Mouse (Mus musculus) stomach, postnatal 0 days (tissue): ENCODE results near the gene Ddr1. TPM values are rescaled to one million over a fixed set of nuclear protein-coding genes. Genes with fewer than 3 reads are reported as not detected.
A peak's percentile ranks its signal among the peaks of the same experiment; 100 is the strongest.

ENCODE experiments used
- ATAC-seq: fragments of 200-750 bp; cut with Nextera tagmentation; 2 replicates; pipeline ENCODE4 v1.8.0; 2017; ENCODE audit not compliant: low FRiP score, low TSS enrichment
- DNase-seq: peaks from one replicate; pipeline ENCODE4 v3.0.0-alpha.2; 2016; ENCODE audit warnings: low spot score
- H3K27ac ChIP-seq: fragments of 300-500 bp; sonication (generic); replicated peaks from 2 replicates; pipeline ENCODE4 v1.5.1; 2014; ENCODE audit warnings: mild to moderate bottlenecking, control low read depth
- H3K27me3 ChIP-seq: fragments of 300-500 bp; sonication (generic); 2 replicates; pipeline ENCODE4 v1.6.1; 2014; ENCODE audit warnings: low read length; ENCODE audit not compliant: control insufficient read depth, insufficient read depth
- H3K36me3 ChIP-seq: fragments of 300-500 bp; sonication (generic); 2 replicates; pipeline ENCODE4 v1.6.1; 2014; ENCODE audit warnings: low read length, mixed read lengths; ENCODE audit not compliant: control insufficient read depth, insufficient read depth
- H3K4me1 ChIP-seq: fragments of 300-500 bp; sonication (generic); replicated peaks from 2 replicates; pipeline ENCODE4 v1.6.1; 2014; ENCODE audit warnings: antibody characterized with exemption; ENCODE audit not compliant: control insufficient read depth, insufficient read depth
- H3K4me2 ChIP-seq: fragments of 300-500 bp; sonication (generic); replicated peaks from 2 replicates; pipeline ENCODE4 v1.6.1; 2014; ENCODE audit warnings: low read depth, mild to moderate bottlenecking, control low read depth, moderate library complexity
- H3K4me3 ChIP-seq: fragments of 300-500 bp; sonication (generic); 2 replicates; pipeline ENCODE4 v1.5.1; 2014; ENCODE audit warnings: low read depth, low read length, control low read depth
- H3K9ac ChIP-seq: fragments of 300-500 bp; sonication (generic); 2 replicates; pipeline ENCODE4 v1.6.1; 2014; ENCODE audit warnings: mild to moderate bottlenecking, low read length, control low read depth, mixed read lengths
- H3K9me3 ChIP-seq: fragments of 300-500 bp; sonication (generic); 2 replicates; pipeline ENCODE4 v1.6.1; 2016; ENCODE audit warnings: low read length; ENCODE audit not compliant: control insufficient read depth
- CTCF ChIP-seq: IDR thresholded peaks from 2 replicates; pipeline ENCODE4 v1.5.1; 2016; ENCODE audit warnings: antibody characterized with exemption, low read depth, mild to moderate bottlenecking, moderate library complexity
- EP300 ChIP-seq: optimal IDR thresholded peaks from 2 replicates; pipeline ENCODE3; 2016; ENCODE audit warnings: antibody characterized with exemption
- WGBS: fragments of 180-500 bp; shearing (Covaris S2); extraction: QIAGEN DNeasy Blood & Tissue Kit; methylation state at CpG from one replicate; pipeline ENCODE4 v1.1.7; 2014; 5-methylcytosine and 5-hydroxymethylcytosine counted together
- polyA plus RNA-seq: library from polyadenylated mRNA; unstranded; fragments of >200 nt; fragmentation: Nextera tagmentation; extraction: Ambion mirVana; gene quantifications from 2 replicates; pipeline ENCODE4 v1.2.1, GENCODE M21; 2015

Gene Ddr1
- polyA plus RNA-seq, 1 experiment from 2014 or later = 50.8 TPM

GRCm38 (mm10) chr17:35741589-35742226 lies 37.3 kb upstream of the Ddr1 start:
- H3K27ac ChIP-seq = no peak overlapping the region
- 54% methylated on average over 9 of the region's 9 CpGs for WGBS
- H3K36me3 ChIP-seq = no peaks in the 10 kb centered on the region
- DNase-seq = peak; percentile 58
- no peaks in the 10 kb centered on the region for H3K4me1 ChIP-seq
- no peaks in the 10 kb centered on the region for H3K27me3 ChIP-seq
- H3K4me2 ChIP-seq = no peak overlapping the region
- no peaks in the 10 kb centered on the region for H3K9me3 ChIP-seq
- TF ChIP-seq EP300 (no peak), CTCF (no peak)
- H3K4me3 ChIP-seq = no peak overlapping the region
- no peak overlapping the region for H3K9ac ChIP-seq
- peak; percentile 68 for ATAC-seq

- no peak overlapping the region for H3K9ac ChIP-seq
- WGBS = 80% methylated on average over 5 of the region's 5 CpGs
- no peak for DNase-seq
Measured at GRCm38 (mm10) chr17:35740276-35740880, 36.0 kb upstream of the Ddr1 start.

GRCm38 (mm10) chr17:35739675-35740074 lies 35.3 kb upstream of the Ddr1 start:
- peak; percentile 97 for TF ChIP-seq CTCF
- TF ChIP-seq EP300 = no peak
- H3K4me1 ChIP-seq = no peaks in the 10 kb centered on the region
- H3K4me2 ChIP-seq = no peak overlapping the region
- no peaks in the 10 kb centered on the region for H3K36me3 ChIP-seq
- DNase-seq (peak; percentile 85), ATAC-seq (peak; percentile 27; the same call in 1 of the 2 replicates)
- H3K27me3 ChIP-seq = no peaks in the 10 kb centered on the region
- H3K9ac ChIP-seq = no peak overlapping the region
- 7% methylated on average over 6 of the region's 6 CpGs for WGBS
- H3K4me3 ChIP-seq = no peak overlapping the region
- H3K27ac ChIP-seq = no peak overlapping the region
- H3K9me3 ChIP-seq = no peaks in the 10 kb centered on the region

More at GRCm38 (mm10) chr17:35740276-35740880, 36.0 kb upstream of the Ddr1 start:
- Histone ChIP-seq H3K4me2 (no peak overlapping the region), H3K4me1 (no peaks in the 10 kb centered on the region), H3K9me3 (no peaks in the 10 kb centered on the region), H3K27me3 (no peaks in the 10 kb centered on the region), H3K4me3 (no peak overlapping the region), H3K27ac (no peak overlapping the region), H3K36me3 (no peaks in the 10 kb centered on the region)
- no peak for ATAC-seq
- TF ChIP-seq EP300 = no peak
- no peak for TF ChIP-seq CTCF

- no peak overlapping the region for H3K27ac ChIP-seq
- peak overlapping the region; percentile 19; the same call in 1 of the 2 replicates for H3K4me2 ChIP-seq
Measured at GRCm38 (mm10) chr17:35737743-35738142, 33.3 kb upstream of the Ddr1 start.

DNA sequence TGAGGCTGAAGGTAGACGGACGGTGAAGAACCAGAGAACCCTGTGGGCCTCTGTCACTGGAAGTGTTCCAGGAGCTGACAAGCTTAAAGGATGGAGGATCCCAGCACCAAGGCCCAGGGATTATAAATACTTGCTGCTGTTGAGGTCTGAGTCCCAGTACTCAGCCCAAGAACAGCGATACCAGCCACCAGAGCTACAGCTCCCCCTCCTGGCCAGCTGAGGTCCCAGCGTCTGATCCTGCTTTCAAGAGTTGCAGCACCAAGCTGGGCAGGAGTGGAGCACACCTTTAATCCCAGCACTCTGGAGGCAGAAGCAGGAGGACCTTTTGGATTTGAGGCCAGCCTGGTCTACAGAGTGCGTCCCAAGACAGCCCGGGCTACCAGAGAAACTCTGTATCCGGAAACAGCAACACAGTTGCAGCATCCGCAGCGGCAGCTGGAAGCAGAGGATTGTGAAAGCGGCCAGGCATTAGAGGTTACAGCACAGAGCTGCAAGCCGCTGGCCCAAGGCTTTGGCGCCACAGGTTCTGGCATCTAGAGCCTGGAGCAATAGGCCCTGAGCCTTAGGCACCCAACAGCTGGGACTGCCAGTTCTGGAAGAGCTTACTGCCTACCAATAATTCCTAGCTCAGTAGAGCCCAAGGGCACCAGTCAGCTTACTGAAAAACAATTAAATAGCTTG lies 32.0 kb upstream of the Ddr1 start:
- Histone ChIP-seq H3K27me3 (no peaks in the 10 kb centered on the region), H3K9ac (no peak overlapping the region), H3K27ac (no peak overlapping the region), H3K4me3 (no peak overlapping the region), H3K9me3 (no peaks in the 10 kb centered on the region), H3K4me1 (no peaks in the 10 kb centered on the region), H3K36me3 (no peaks in the 10 kb centered on the region), H3K4me2 (no peak overlapping the region)
- WGBS = 46% methylated on average over 12 of the region's 12 CpGs
- TF ChIP-seq EP300 (no peak), CTCF (peak; percentile 92)
- DNase-seq (peak; percentile 86), ATAC-seq (peak; percentile 41; the same call in 1 of the 2 replicates)

More at GRCm38 (mm10) chr17:35737743-35738142, 33.3 kb upstream of the Ddr1 start:
- no peaks in the 10 kb centered on the region for H3K9me3 ChIP-seq
- H3K4me3 ChIP-seq = no peak overlapping the region
- no peaks in the 10 kb centered on the region for H3K36me3 ChIP-seq
- no peak overlapping the region for H3K9ac ChIP-seq
- DNase-seq (peak; percentile 77), ATAC-seq (peak; percentile 58)
- no peaks in the 10 kb centered on the region for H3K4me1 ChIP-seq
- 9% methylated on average over 12 of the region's 12 CpGs for WGBS
- TF ChIP-seq CTCF (peak; percentile 95), EP300 (no peak)
- H3K27me3 ChIP-seq = no peaks in the 10 kb centered on the region

DNA sequence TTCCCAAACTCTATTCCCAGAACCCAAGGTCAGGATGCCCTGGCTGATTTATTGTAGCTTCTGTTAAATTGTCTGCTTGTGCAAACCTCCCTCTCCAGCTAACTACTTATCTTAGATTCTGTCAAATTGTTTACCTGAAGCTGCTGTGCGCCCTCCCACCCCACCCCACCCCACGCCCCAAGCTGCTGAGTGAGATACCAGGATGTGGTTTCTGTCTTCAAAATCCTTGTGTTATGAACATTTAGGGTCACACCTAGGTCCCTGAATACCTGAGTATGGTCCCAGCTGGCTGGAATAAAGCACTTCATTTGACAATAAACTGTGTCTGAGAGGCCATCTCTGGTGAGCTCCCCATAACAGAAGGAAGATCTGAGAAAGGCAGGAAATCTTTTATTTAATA lies 30.1 kb upstream of the Ddr1 start:
- Histone ChIP-seq H3K4me2 (no peak overlapping the region), H3K36me3 (no peaks in the 10 kb centered on the region), H3K27ac (no peak overlapping the region), H3K9me3 (no peaks in the 10 kb centered on the region), H3K4me1 (no peaks in the 10 kb centered on the region), H3K27me3 (no peaks in the 10 kb centered on the region), H3K4me3 (no peak overlapping the region), H3K9ac (no peak overlapping the region)
- ATAC-seq (no peak), DNase-seq (no peak)
- TF ChIP-seq CTCF = no peak
- no peak for TF ChIP-seq EP300
- 33% methylated on average over 2 of the region's 2 CpGs for WGBS
